Mouse (Mus musculus): ENCODE results near the gene Slc35d3.

Gene Slc35d3

DNA sequence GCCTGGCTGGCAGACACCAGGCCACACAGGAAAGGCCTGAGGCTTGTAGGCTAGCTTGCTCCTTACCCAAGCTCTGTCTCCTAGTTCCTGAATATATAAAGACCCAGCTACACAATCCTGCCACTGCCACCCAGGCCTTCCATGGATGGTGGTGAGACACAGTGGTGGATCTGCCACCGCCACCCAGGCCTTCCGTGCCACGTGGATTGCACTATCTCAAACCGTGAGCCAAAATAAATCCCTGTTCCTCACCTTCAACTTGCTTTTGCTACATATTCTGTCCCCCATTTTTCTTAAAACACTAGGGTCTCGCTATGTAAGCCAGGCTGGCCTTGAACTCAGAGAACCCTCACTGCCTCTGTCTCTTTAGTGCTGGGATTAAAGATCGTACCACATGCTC, 17.0 kb downstream of the Slc35d3 start:
- no peak for DNase-seq

DNA sequence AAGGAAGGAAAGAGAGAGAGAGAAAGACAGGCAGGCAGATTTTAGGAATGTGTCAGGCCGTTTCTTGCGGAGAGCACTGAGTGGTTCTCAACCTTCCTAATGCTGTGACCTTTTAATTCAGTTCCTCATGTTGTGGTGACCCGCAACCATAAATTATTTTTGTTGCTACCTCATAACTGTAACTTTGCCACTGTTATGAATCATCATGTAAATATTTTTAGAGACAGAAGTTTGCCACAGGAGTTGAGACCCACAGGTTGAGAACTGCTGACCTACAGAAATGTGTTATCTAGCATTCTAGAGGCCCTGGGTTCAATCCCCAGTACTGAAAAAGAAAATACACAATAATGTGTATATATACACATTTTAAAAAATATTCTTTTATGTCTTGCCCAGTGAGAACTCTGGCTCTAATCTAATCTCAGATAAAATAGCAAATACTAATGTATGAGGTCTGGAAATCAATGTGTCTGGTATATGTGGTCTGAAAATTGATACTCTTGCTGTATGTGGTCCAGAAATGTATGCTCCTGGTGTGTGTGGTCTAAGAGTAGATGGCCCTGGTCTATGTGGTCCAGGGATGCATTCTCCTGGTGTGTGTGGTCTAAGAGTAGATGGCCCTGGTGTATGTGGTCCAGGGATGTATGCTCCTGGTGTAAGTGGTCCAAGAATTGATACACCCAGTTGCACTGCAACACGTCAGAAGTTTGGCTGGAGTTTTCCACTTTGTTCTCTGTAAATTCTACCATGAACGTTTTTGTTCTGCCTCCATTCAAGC, 20.0 kb downstream of the Slc35d3 start:
- no peak for DNase-seq

DNA sequence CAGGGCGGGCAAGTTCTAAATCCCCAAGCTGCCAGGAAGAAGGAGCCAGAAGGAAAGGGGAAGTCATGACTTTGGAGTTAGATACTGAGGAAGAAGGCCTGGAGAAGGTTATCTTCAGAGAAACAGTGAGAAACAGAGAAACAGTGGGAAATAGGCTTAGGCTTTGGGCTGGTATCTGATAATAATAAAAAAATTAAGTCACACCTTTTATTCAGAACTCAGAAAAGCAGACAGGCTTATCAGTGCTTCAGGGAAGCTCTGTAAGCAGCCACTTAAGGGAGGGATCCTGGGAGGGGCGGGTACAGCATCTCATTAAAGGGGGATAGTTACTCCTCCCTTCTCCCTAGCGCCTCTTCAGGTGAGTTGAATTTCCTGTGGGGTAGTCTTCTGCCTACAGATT, 30.3 kb downstream of the Slc35d3 start:
- DNase-seq = no peak

DNA sequence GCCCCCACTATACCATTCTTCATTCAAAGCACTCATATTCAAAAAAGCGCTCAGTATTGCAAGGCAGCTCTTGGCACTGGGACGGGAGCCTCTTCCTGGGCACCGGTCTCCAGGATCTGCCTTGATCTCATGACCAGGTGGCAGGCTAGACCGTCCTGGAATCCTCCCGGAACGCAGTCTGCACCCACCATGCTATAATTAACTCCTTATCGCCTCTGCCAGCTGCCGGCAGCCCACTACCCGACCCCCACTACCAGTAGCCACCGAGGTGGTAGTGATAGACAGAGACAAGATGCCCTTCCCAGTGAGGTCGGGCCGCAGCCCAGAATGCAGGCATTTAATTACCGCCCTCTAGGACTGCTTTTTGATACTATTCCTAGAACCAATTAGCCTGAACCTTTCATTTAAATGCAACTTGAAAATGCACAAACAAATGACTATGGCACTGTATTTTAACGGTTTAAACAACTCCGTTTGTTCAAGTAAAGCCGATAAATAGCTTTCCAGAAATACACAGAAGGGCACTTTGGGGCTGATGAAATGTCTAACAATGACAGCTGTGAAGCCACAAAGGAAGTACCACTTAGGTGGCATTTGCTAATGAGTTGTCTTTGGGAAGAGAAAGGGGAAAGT, 32.4 kb downstream of the Slc35d3 start:
- peak in 1 of 2 experiments; percentile 11 for DNase-seq

DNA sequence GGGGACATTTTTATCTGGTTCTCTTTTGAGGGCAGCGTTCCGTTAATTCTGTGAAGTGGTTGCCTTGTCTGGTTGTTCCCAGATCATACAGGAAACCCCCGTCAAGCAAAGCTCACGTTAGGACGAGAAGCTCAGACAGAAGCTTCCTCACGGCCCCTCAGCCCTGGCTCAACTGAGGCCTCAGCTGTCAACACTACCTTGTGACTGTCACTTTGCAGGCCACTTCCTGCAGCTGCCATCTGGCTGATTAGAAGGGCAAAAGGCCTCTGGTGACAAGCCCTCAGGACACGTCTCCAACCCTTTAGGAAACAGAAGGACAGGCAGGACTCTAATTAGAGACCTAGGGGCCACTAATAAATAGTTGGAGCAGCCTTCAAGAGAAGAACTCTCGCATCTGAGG, 35.9 kb downstream of the Slc35d3 start:
- DNase-seq = peak; percentile 43 to 44

DNA sequence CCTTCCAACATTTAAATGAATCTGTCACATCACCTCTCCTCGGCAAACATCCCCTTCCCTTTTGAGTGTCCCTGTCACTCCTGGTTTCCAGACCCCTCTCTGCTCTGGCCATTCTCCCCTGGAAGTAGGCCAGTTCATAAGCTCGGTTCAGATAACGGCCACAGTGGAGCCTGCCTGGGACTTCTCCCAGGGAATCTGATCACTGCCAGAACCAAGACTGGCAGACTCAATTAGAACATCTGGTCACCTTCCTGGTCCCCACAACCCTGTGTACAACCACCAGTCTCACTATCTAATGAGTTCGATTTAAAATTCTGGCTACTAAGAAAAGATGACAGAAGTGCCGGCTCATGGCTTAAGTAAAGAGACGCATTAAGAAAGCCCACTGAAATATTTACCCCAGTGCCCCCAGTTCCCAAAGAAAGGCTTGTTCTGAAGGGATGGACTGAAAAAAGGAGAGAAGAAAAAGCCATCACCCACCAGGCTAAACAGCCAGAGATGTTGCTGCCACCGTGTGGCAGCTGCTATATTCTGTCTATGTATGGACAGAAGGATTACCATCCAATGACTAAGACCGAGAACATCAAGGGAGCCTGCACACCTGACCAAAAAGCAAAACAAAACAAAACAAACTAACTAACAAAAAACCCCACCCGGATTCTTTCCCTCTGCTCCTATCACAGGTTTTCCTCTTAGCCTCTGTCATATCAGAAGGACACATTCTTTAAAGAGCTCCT, 39.7 kb downstream of the Slc35d3 start:
- peak; percentile 69 to 71 for DNase-seq

DNA sequence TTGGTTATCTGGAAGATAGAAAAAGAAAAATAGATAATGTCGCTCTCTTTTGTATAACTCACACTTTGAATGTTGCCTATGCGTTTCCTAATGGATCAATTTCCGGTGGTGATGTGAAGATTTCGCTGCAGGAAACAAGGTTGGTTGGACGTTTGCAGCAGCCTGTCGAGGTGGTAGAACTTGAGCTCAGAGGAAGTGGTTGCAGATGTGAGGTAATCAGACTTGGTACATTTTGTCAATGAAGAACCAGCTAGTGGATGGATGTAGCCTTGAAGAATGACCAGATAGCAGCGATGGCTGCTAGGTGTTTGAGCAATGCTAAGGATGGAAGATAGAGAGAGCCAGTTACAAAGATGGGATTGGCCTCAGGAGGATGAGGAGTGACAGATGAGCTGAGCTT, 46.5 kb downstream of the Slc35d3 start:
- no peak for DNase-seq

DNA sequence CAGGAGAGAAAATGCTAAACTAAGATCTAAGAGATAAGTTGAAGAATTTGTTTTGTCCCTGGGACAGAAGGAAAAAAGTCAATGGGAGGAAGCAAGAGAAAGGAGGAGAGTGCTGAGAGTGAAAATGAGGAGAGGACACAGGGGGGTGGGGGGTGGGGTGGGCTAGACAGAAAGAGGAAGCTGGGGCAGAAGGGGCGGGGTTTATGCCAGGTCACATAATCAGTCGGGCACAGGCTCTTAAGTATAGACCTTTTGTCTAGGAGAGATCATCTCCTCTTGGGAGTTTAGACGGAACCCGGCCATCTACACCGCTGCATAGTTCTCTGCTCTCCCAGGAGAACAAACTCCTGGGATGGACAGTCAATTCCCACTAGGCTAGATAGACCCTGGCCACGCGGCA, 48.3 kb downstream of the Slc35d3 start:
- no peak for DNase-seq

Data from cerebellum, postnatal 14 days (tissue).